8 mouse cellular contexts compared by ENCODE assay signal in genomic region chr11:95712085-95712562, GRCm38 (mm10). TPM values are rescaled to one million over a fixed set of nuclear protein-coding genes. Genes with fewer than 3 reads are reported as not detected.
A peak's percentile ranks its signal among the peaks of the same experiment; 100 is the strongest.
DNase-seq lines count a peak whose midpoint lies in the region; ATAC-seq and TF ChIP-seq lines count a peak whose summit lies in the region.

No protein-coding gene starts in this region.

- ATAC-seq in Patski = no peak
- ATAC-seq in forebrain, embryonic 12.5 days (ENCODE audit: low FRiP score) = peak; percentile 18
- ATAC-seq in hindbrain, embryonic 16.5 days = peak; percentile 13
- 0 out of 2 replicates have a peak, but pooled peaks have one; percentile 12 for ATAC-seq in limb, embryonic 13.5 days (ENCODE audit: low FRiP score, low read depth)
- peak; percentile 38; the same call in 1 of the 2 replicates for ATAC-seq in midbrain, embryonic 12.5 days (ENCODE audit: low FRiP score, low read depth)

- peak overlapping the region; percentile 95 for H3K4me2 ChIP-seq in forebrain, embryonic 12.5 days
- H3K4me2 ChIP-seq in hindbrain, embryonic 16.5 days (ENCODE audit: low read length) = peak overlapping the region; percentile 70
- H3K4me2 ChIP-seq in limb, embryonic 13.5 days (replicated peaks) = peak overlapping the region; percentile 92
- H3K4me2 ChIP-seq in midbrain, embryonic 12.5 days (replicated peaks) = peak overlapping the region; percentile 95

- DNase-seq in gastrocnemius, adult 2 months = peak; percentile 38
- DNase-seq in gastrocnemius, adult 18-20 months (ENCODE audit: low spot score) = no peak
- DNase-seq in Patski (ENCODE audit: low read depth, low spot score) = peak; percentile 28
- no peak for DNase-seq in thymus, postnatal 4 days

- CTCF ChIA-PET in Patski (lab: Charles Lee) = interaction anchor here (1.2 to 1.9 kb wide), 2 partner anchors 14 to 39 kb away, joined by 3 to 8 read pairs; no protein-coding TSS in a partner anchor

- no peaks in the 10 kb centered on the region for H3K36me3 ChIP-seq in forebrain, embryonic 12.5 days (replicated peaks)
- H3K36me3 ChIP-seq in hindbrain, embryonic 16.5 days (ENCODE audit: control insufficient read depth, insufficient read depth, low read length) = no peaks in the 10 kb centered on the region
- no peaks in the 10 kb centered on the region for H3K36me3 ChIP-seq in limb, embryonic 13.5 days
- H3K36me3 ChIP-seq in midbrain, embryonic 12.5 days = no peaks in the 10 kb centered on the region

- in situ Hi-C loops in Patski (cut with MboI; ENCODE audit: low pct_unique_long_range_greater_than_20kb) = no loop called here

- H3K27me3 ChIP-seq in Patski = no peaks in the 10 kb centered on the region
- H3K27me3 ChIP-seq in forebrain, embryonic 12.5 days = no peaks in the 10 kb centered on the region
- no peaks in the 10 kb centered on the region for H3K27me3 ChIP-seq in hindbrain, embryonic 16.5 days (replicated peaks; ENCODE audit: control insufficient read depth, insufficient read depth, low read length)
- no peaks in the 10 kb centered on the region for H3K27me3 ChIP-seq in limb, embryonic 13.5 days
- H3K27me3 ChIP-seq in midbrain, embryonic 12.5 days = no peaks in the 10 kb centered on the region

- 43% methylated on average over 12 of the region's 12 CpGs for WGBS in forebrain, embryonic 12.5 days
- WGBS in hindbrain, embryonic 16.5 days = 26% methylated on average over 12 of the region's 12 CpGs
- WGBS in limb, embryonic 13.5 days = 36% methylated on average over 12 of the region's 12 CpGs
- 33% methylated on average over 12 of the region's 12 CpGs for WGBS in midbrain, embryonic 12.5 days

- H3K4me1 ChIP-seq in forebrain, embryonic 12.5 days = peaks cover 29% of the 10 kb centered on the region
- peaks cover 25% of the 10 kb centered on the region for H3K4me1 ChIP-seq in hindbrain, embryonic 16.5 days (ENCODE audit: control insufficient read depth, insufficient read depth, low read depth, low read length)
- H3K4me1 ChIP-seq in limb, embryonic 13.5 days = peaks cover 39% of the 10 kb centered on the region
- peaks cover 24% of the 10 kb centered on the region for H3K4me1 ChIP-seq in midbrain, embryonic 12.5 days

- no peak for TF ChIP-seq CTCF in gastrocnemius, adult 2 months (IDR thresholded peaks at IDR 0.05)
- TF ChIP-seq CTCF in Patski (IDR thresholded peaks at IDR 0.05) = no peak

- no peaks in the 10 kb centered on the region for H3K9me3 ChIP-seq in forebrain, embryonic 12.5 days
- H3K9me3 ChIP-seq in hindbrain, embryonic 16.5 days (ENCODE audit: control insufficient read depth, low read length) = no peaks in the 10 kb centered on the region
- H3K9me3 ChIP-seq in limb, embryonic 13.5 days = no peaks in the 10 kb centered on the region
- H3K9me3 ChIP-seq in midbrain, embryonic 12.5 days = no peaks in the 10 kb centered on the region

- intact Hi-C loops in gastrocnemius, adult 2 months (cut with DNase I) = no loop called here

- H3K4me3 ChIP-seq in gastrocnemius, adult 2 months = peak overlapping the region; percentile 84
- peak overlapping the region; percentile 95 for H3K4me3 ChIP-seq in forebrain, embryonic 12.5 days (replicated peaks)
- H3K4me3 ChIP-seq in hindbrain, embryonic 16.5 days (ENCODE audit: low read length) = peak overlapping the region; percentile 94
- peak overlapping the region; percentile 96 for H3K4me3 ChIP-seq in limb, embryonic 13.5 days
- peak overlapping the region; percentile 93 for H3K4me3 ChIP-seq in midbrain, embryonic 12.5 days

- H3K27ac ChIP-seq in gastrocnemius, adult 2 months = peak overlapping the region; percentile 94
- H3K27ac ChIP-seq in forebrain, embryonic 12.5 days = peak overlapping the region; percentile 98
- H3K27ac ChIP-seq in hindbrain, embryonic 16.5 days (ENCODE audit: low read depth, low read length) = peak overlapping the region; percentile 98
- peak overlapping the region; percentile 97; the same call in 1 of the 2 replicates for H3K27ac ChIP-seq in limb, embryonic 13.5 days
- peak overlapping the region; percentile 97 for H3K27ac ChIP-seq in midbrain, embryonic 12.5 days (replicated peaks)

- peak overlapping the region; percentile 98 for H3K9ac ChIP-seq in forebrain, embryonic 12.5 days
- peak overlapping the region; percentile 100 for H3K9ac ChIP-seq in hindbrain, embryonic 16.5 days (ENCODE audit: low read depth, low read length)
- no peak overlapping the region for H3K9ac ChIP-seq in limb, embryonic 13.5 days
- H3K9ac ChIP-seq in midbrain, embryonic 12.5 days (replicated peaks) = peak overlapping the region; percentile 98; the same call in 1 of the 2 replicates

- POLR2A ChIA-PET in Patski (lab: Charles Lee) = interaction anchor here (1.4 kb wide), 1 partner anchor 10 kb away, joined by 3 read pairs; no protein-coding TSS in a partner anchor

RNA-seq across cellular contexts. Expression of gene Zfp652, which starts 0.3 kb away (rescaled TPM):
- total RNA-seq in gastrocnemius, adult 2 months (2021) = 100 to 1,000 TPM in 1 of 2 experiments, 10 to 100 TPM in 1; 94.6 to 110 TPM
- total RNA-seq in gastrocnemius, adult 18-20 months (2021) = 100 to 1,000 TPM; 105 to 128 TPM
- 26.4 TPM for polyA plus RNA-seq in Patski (2021)
- polyA plus RNA-seq in forebrain, embryonic 12.5 days (2016; fragmentation: Nextera tagmentation; extraction: Ambion mirVana) = 27.6 and 30.0 TPM in 2 replicates
- polyA plus RNA-seq in hindbrain, embryonic 16.5 days (2015; fragmentation: Nextera tagmentation; extraction: Ambion mirVana) = 21.7 and 23.2 TPM in 2 replicates
- 26.8 and 26.9 TPM in 2 replicates for polyA plus RNA-seq in limb, embryonic 13.5 days (2015; fragmentation: Nextera tagmentation; extraction: Ambion mirVana)
- 28.2 and 29.4 TPM in 2 replicates for polyA plus RNA-seq in midbrain, embryonic 12.5 days (2016; fragmentation: Nextera tagmentation; extraction: Ambion mirVana)

RNA-seq across cellular contexts. Expression of gene B130006D01Rik, which starts 11.3 kb away (rescaled TPM):
- under 1 TPM; 0.28 to 0.45 TPM for total RNA-seq in gastrocnemius, adult 2 months (2021)
- under 1 TPM; 0.09 to 0.27 TPM for total RNA-seq in gastrocnemius, adult 18-20 months (2021)
- polyA plus RNA-seq in Patski (2021) = 0.04 TPM
- polyA plus RNA-seq in forebrain, embryonic 12.5 days (2016; fragmentation: Nextera tagmentation; extraction: Ambion mirVana) = 1.4 and 2.3 TPM in 2 replicates
- 0.95 and 1.2 TPM in 2 replicates for polyA plus RNA-seq in hindbrain, embryonic 16.5 days (2015; fragmentation: Nextera tagmentation; extraction: Ambion mirVana)
- 2.0 TPM in 2 replicates for polyA plus RNA-seq in limb, embryonic 13.5 days (2015; fragmentation: Nextera tagmentation; extraction: Ambion mirVana)
- polyA plus RNA-seq in midbrain, embryonic 12.5 days (2016; fragmentation: Nextera tagmentation; extraction: Ambion mirVana) = 1.2 and 1.6 TPM in 2 replicates

RNA-seq across cellular contexts. Expression of gene Phb, which starts 45.4 kb away (rescaled TPM):
- 100 to 1,000 TPM; 162 to 201 TPM for total RNA-seq in gastrocnemius, adult 2 months (2021)
- 100 to 1,000 TPM; 151 to 168 TPM for total RNA-seq in gastrocnemius, adult 18-20 months (2021)
- polyA plus RNA-seq in Patski (2021) = 158 TPM
- 169 and 182 TPM in 2 replicates for polyA plus RNA-seq in forebrain, embryonic 12.5 days (2016; fragmentation: Nextera tagmentation; extraction: Ambion mirVana)
- polyA plus RNA-seq in hindbrain, embryonic 16.5 days (2015; fragmentation: Nextera tagmentation; extraction: Ambion mirVana) = 189 and 198 TPM in 2 replicates
- 217 and 221 TPM in 2 replicates for polyA plus RNA-seq in limb, embryonic 13.5 days (2015; fragmentation: Nextera tagmentation; extraction: Ambion mirVana)
- 175 and 176 TPM in 2 replicates for polyA plus RNA-seq in midbrain, embryonic 12.5 days (2016; fragmentation: Nextera tagmentation; extraction: Ambion mirVana)

Comparison
In these comparisons a context has a peak if more than half of its experiments do, and no peak if none do; other contexts are left out.
1. DNase-seq: peak in gastrocnemius, adult 2 months (single experiment) and Patski (single experiment); none in gastrocnemius, adult 18-20 months (single experiment) and thymus, postnatal 4 days (single experiment).
2. Peak in every context shown above with its lines, with median percentiles within 50 percentile points of each other: H3K27ac ChIP-seq, H3K4me3 ChIP-seq and H3K4me2 ChIP-seq.